Mouse (Mus musculus): Measurements from ENCODE around the gene Foxj3.
A peak's percentile ranks its signal among the peaks of the same experiment; 100 is the strongest.
"Not testable (repeated sequence)": the region's sequence is repeated elsewhere in the genome, so short reads cannot be mapped to it uniquely, and the experiment has no call there.

Foxj3 gene

GRCm38 (mm10) chr4:119536615-119537014 lies at the start of gene Foxj3:
Gene Foxj3 (plus strand): TSS chr4:119537004.
- DNase-seq: not testable (repeated sequence)

GRCm38 (mm10) chr4:119489666-119490065 lies 47.1 kb upstream of the Foxj3 start:
- no peak for DNase-seq

GRCm38 (mm10) chr4:119490806-119491205 lies 46.0 kb upstream of the Foxj3 start:
- peak; percentile 51 for DNase-seq

GRCm38 (mm10) chr4:119492291-119492932 lies 44.4 kb upstream of the Foxj3 start, which contains the start of gene Rimkla:
Gene Rimkla (minus strand): TSS chr4:119492628.
- peak; percentile 79 for DNase-seq

GRCm38 (mm10) chr4:119492933-119493327 lies 43.9 kb upstream of the Foxj3 start:
- no peak for DNase-seq

- DNase-seq: no peak
These were observed 38.4 kb upstream of the Foxj3 start for GRCm38 (mm10) chr4:119498319-119498848.

GRCm38 (mm10) chr4:119511591-119511990 lies 25.2 kb upstream of the Foxj3 start:
- DNase-seq: no peak

GRCm38 (mm10) chr4:119512731-119513141 lies 24.1 kb upstream of the Foxj3 start:
- DNase-seq: no peak

GRCm38 (mm10) chr4:119523575-119523974 lies 13.2 kb upstream of the Foxj3 start:
- no peak for DNase-seq

- no peak for DNase-seq
These were observed 12.8 kb upstream of the Foxj3 start for GRCm38 (mm10) chr4:119524010-119524409.

- no peak for DNase-seq
These were observed 12.3 kb upstream of the Foxj3 start for GRCm38 (mm10) chr4:119524466-119524865.

- DNase-seq: no peak
These were observed 10.4 kb upstream of the Foxj3 start for GRCm38 (mm10) chr4:119526329-119526845.

GRCm38 (mm10) chr4:119531813-119532212 lies 5.0 kb upstream of the Foxj3 start:
- peak; percentile 36 for DNase-seq

- no peak for DNase-seq
These were observed 1.7 kb upstream of the Foxj3 start for GRCm38 (mm10) chr4:119535103-119535502.

- DNase-seq: no peak
These were observed 632 bp downstream of the Foxj3 start for GRCm38 (mm10) chr4:119537436-119537835.

GRCm38 (mm10) chr4:119539031-119539824 lies 2.4 kb downstream of the Foxj3 start, which contains the start of gene Frg2f1:
Gene Frg2f1 (minus strand): TSS chr4:119539529.
- DNase-seq: peak; percentile 94

- peak; percentile 50 for DNase-seq
These were observed 3.2 kb downstream of the Foxj3 start for GRCm38 (mm10) chr4:119539836-119540532.

GRCm38 (mm10) chr4:119540533-119540890 lies 3.7 kb downstream of the Foxj3 start:
- DNase-seq: no peak

- no peak for DNase-seq
These were observed 14.1 kb downstream of the Foxj3 start for GRCm38 (mm10) chr4:119550864-119551263.

GRCm38 (mm10) chr4:119555466-119555865 lies 18.7 kb downstream of the Foxj3 start:
- no peak for DNase-seq

- DNase-seq: peak; percentile 23
These were observed 26.3 kb downstream of the Foxj3 start for GRCm38 (mm10) chr4:119563136-119563535.

GRCm38 (mm10) chr4:119566322-119566835 lies 29.6 kb downstream of the Foxj3 start:
- peak; percentile 11 for DNase-seq

GRCm38 (mm10) chr4:119572682-119573081 lies 35.9 kb downstream of the Foxj3 start:
- no peak for DNase-seq
